Comparison of ENCODE assay signal across 8 mouse cellular contexts in genomic region chr5:33274953-33275454, GRCm38 (mm10). TPM values are rescaled to one million over a fixed set of nuclear protein-coding genes. Genes with fewer than 3 reads are reported as not detected.
A peak's percentile ranks its signal among the peaks of the same experiment; 100 is the strongest.
DNase-seq lines count a peak whose midpoint lies in the region; ATAC-seq lines count a peak whose summit lies in the region.

Gene Ctbp1, minus strand, starts transcription at chr5:33274994.

- H3K36me3 ChIP-seq in forebrain, embryonic 11.5 days (ENCODE audit: control insufficient read depth, insufficient read depth, low read length): no peaks in the 10 kb centered on the region
- H3K36me3 ChIP-seq in heart, embryonic 16.5 days (ENCODE audit: control insufficient read depth, insufficient read depth): no peaks in the 10 kb centered on the region
- peaks cover 25% of the 10 kb centered on the region for H3K36me3 ChIP-seq in liver, embryonic 15.5 days (replicated peaks)
- H3K36me3 ChIP-seq in neural tube, embryonic 12.5 days: peaks cover 8% of the 10 kb centered on the region; the same call in 1 of the 2 replicates

- peak; percentile 90 for ATAC-seq in forebrain, embryonic 11.5 days (replicated peaks; ENCODE audit: low FRiP score)
- ATAC-seq in heart, embryonic 16.5 days (replicated peaks; ENCODE audit: extremely low read depth, insufficient read depth, low FRiP score): peak; percentile 89
- peak; percentile 78 for ATAC-seq in liver, embryonic 15.5 days (ENCODE audit: insufficient read depth)
- peak; percentile 89 for ATAC-seq in neural tube, embryonic 12.5 days (ENCODE audit: low FRiP score, low read depth)

- no peaks in the 10 kb centered on the region for H3K27me3 ChIP-seq in forebrain, embryonic 11.5 days (ENCODE audit: control insufficient read depth, insufficient read depth, low read length)
- H3K27me3 ChIP-seq in heart, embryonic 16.5 days (ENCODE audit: control insufficient read depth, insufficient read depth, low read length): no peaks in the 10 kb centered on the region
- no peaks in the 10 kb centered on the region for H3K27me3 ChIP-seq in liver, embryonic 15.5 days
- H3K27me3 ChIP-seq in neural tube, embryonic 12.5 days (replicated peaks): no peaks in the 10 kb centered on the region

- WGBS in forebrain, embryonic 11.5 days: 1% methylated on average over 39 of the region's 57 CpGs
- WGBS in heart, embryonic 16.5 days: under 1% methylated on average over 38 of the region's 57 CpGs
- WGBS in liver, embryonic 15.5 days (ENCODE audit: insufficient replicate concordance): under 1% methylated on average over 54 of the region's 57 CpGs
- under 1% methylated on average over 51 of the region's 57 CpGs for WGBS in neural tube, embryonic 12.5 days

- peak; percentile 80 to 82 for DNase-seq in CD8-positive naive resting alpha-beta T cell, adult 2 months (ENCODE audit: low read depth in 2 of 2, low spot score in 2 of 2)
- peak; percentile 72 for DNase-seq in c-Kit-positive CD71-negative TER-119-negative erythroid progenitor cells, embryonic 14.5 days (ENCODE audit: low read depth)
- DNase-seq in forebrain, embryonic 11.5 days (ENCODE audit: low spot score): peak; percentile 99
- peak; percentile 94 to 97 for DNase-seq in kidney, postnatal 36 days
- peak; percentile 93 for DNase-seq in telencephalon, adult 2 months (ENCODE audit: low read depth, low spot score)

- H3K4me2 ChIP-seq in forebrain, embryonic 11.5 days (ENCODE audit: low read depth, low read length, severe bottlenecking): peak within 1 kb of the TSS; percentile 90
- H3K4me2 ChIP-seq in heart, embryonic 16.5 days (ENCODE audit: low read depth, low read length): peak within 1 kb of the TSS; percentile 74
- peak within 1 kb of the TSS; percentile 88 for H3K4me2 ChIP-seq in liver, embryonic 15.5 days
- peak within 1 kb of the TSS; percentile 94 for H3K4me2 ChIP-seq in neural tube, embryonic 12.5 days (replicated peaks)

- H3K9ac ChIP-seq in forebrain, embryonic 11.5 days (ENCODE audit: low read length): peak within 1 kb of the TSS; percentile 97
- H3K9ac ChIP-seq in heart, embryonic 16.5 days (ENCODE audit: low read length): peak within 1 kb of the TSS; percentile 98
- peak within 1 kb of the TSS; percentile 92 for H3K9ac ChIP-seq in liver, embryonic 15.5 days
- H3K9ac ChIP-seq in neural tube, embryonic 12.5 days: peak within 1 kb of the TSS; percentile 93

- H3K9me3 ChIP-seq in forebrain, embryonic 11.5 days (ENCODE audit: control insufficient read depth, low read length): no peaks in the 10 kb centered on the region
- H3K9me3 ChIP-seq in heart, embryonic 16.5 days (replicated peaks; ENCODE audit: control insufficient read depth, low read length): no peaks in the 10 kb centered on the region
- H3K9me3 ChIP-seq in liver, embryonic 15.5 days (replicated peaks): no peaks in the 10 kb centered on the region
- H3K9me3 ChIP-seq in neural tube, embryonic 12.5 days: no peaks in the 10 kb centered on the region

- peak within 1 kb of the TSS; percentile 82 for H3K4me3 ChIP-seq in forebrain, embryonic 11.5 days (ENCODE audit: low read depth, low read length)
- peak within 1 kb of the TSS; percentile 94 for H3K4me3 ChIP-seq in heart, embryonic 16.5 days (ENCODE audit: low read length)
- peak within 1 kb of the TSS; percentile 82 for H3K4me3 ChIP-seq in liver, embryonic 15.5 days (replicated peaks)
- peak within 1 kb of the TSS; percentile 80 for H3K4me3 ChIP-seq in neural tube, embryonic 12.5 days

- H3K27ac ChIP-seq in forebrain, embryonic 11.5 days (ENCODE audit: low read depth, low read length): peak within 1 kb of the TSS; percentile 92
- peak within 1 kb of the TSS; percentile 98 for H3K27ac ChIP-seq in heart, embryonic 16.5 days (ENCODE audit: low read length)
- H3K27ac ChIP-seq in liver, embryonic 15.5 days (replicated peaks): peak within 1 kb of the TSS; percentile 98
- peak within 1 kb of the TSS; percentile 91 for H3K27ac ChIP-seq in neural tube, embryonic 12.5 days

- peaks cover 7% of the 10 kb centered on the region for H3K4me1 ChIP-seq in forebrain, embryonic 11.5 days (replicated peaks; ENCODE audit: control insufficient read depth, insufficient read depth, low read length)
- peaks cover 35% of the 10 kb centered on the region for H3K4me1 ChIP-seq in heart, embryonic 16.5 days (ENCODE audit: control insufficient read depth, insufficient read depth, low read length)
- peaks cover 69% of the 10 kb centered on the region for H3K4me1 ChIP-seq in liver, embryonic 15.5 days (replicated peaks)
- H3K4me1 ChIP-seq in neural tube, embryonic 12.5 days: peaks cover 38% of the 10 kb centered on the region

RNA-seq across cellular contexts. Expression of gene Ctbp1, which starts in this region (rescaled TPM):
- polyA plus RNA-seq in forebrain, embryonic 11.5 days (2014; fragmentation: Nextera tagmentation; extraction: Ambion mirVana): 560 and 627 TPM in 2 replicates
- 228 and 234 TPM in 2 replicates for polyA plus RNA-seq in heart, embryonic 16.5 days (2015; fragmentation: Nextera tagmentation; extraction: Ambion mirVana)
- 206 and 213 TPM in 2 replicates for polyA plus RNA-seq in liver, embryonic 15.5 days (2015; fragmentation: Nextera tagmentation; extraction: Ambion mirVana)
- polyA plus RNA-seq in neural tube, embryonic 12.5 days (2016; fragmentation: Nextera tagmentation; extraction: Ambion mirVana): 569 and 584 TPM in 2 replicates

Comparison
In these comparisons a context has a peak if more than half of its experiments do, and no peak if none do; other contexts are left out.
1. Peak in every context shown above with its lines: DNase-seq, ATAC-seq, H3K4me3 ChIP-seq and H3K27ac ChIP-seq.